Mouse (Mus musculus) neural tube, embryonic 12.5 days (tissue): ENCODE data around the gene C1ql2. TPM values are rescaled to one million over a fixed set of nuclear protein-coding genes. Genes with fewer than 3 reads are reported as not detected.

ENCODE experiments used
- polyA plus RNA-seq: library from polyadenylated mRNA; unstranded; fragments of >200 nt; fragmentation: Nextera tagmentation; extraction: Ambion mirVana; gene quantifications from 2 replicates; pipeline ENCODE4 v1.2.1, GENCODE M21; 2016

C1ql2 gene
- polyA plus RNA-seq, 1 experiment from 2014 or later: 0.19 TPM

Other genes with a start within 250 kb of the C1ql2 start
- 1,341 and 1,419 TPM in 2 replicates for gene Dbi, start 219.5 kb upstream of the C1ql2 start, polyA plus RNA-seq
- 15.8 and 18.6 TPM in 2 replicates for gene 3110009E18Rik, start 219.4 kb upstream of the C1ql2 start, polyA plus RNA-seq
- 1.4 and 2.3 TPM in 2 replicates for gene Steap3, start 67.9 kb upstream of the C1ql2 start, polyA plus RNA-seq
- not detected in 2 replicates for gene Marco, start 164.4 kb downstream of the C1ql2 start, polyA plus RNA-seq